Mouse (Mus musculus): ENCODE data around the gene Imp3.
A peak's percentile ranks its signal among the peaks of the same experiment; 100 is the strongest.
"Not testable (repeated sequence)": the region's sequence is repeated elsewhere in the genome, so short reads cannot be mapped to it uniquely, and the experiment has no call there.

The Imp3 gene

DNA sequence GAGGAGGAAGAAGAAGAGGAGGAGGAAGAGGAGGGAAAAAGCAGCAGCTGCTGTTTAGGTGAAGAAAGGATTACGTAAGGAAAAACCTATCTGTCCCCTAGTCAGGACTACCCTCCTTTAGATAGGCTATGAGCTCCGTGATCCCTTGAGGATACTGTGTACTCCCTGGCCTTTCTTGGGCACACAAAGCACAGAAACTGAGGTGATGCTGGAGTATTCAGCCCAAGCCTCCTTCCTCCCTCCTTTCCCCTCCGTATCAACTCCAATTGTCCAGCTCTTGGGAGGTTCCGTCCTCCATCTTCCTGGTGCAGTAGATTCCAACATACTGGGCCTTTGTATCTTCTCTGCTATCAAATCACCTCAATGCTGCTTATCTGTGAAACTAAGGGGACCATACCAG is 14.5 kb upstream of the Imp3 start:
- DNase-seq (ENCODE audit: low read depth): no peak

DNA sequence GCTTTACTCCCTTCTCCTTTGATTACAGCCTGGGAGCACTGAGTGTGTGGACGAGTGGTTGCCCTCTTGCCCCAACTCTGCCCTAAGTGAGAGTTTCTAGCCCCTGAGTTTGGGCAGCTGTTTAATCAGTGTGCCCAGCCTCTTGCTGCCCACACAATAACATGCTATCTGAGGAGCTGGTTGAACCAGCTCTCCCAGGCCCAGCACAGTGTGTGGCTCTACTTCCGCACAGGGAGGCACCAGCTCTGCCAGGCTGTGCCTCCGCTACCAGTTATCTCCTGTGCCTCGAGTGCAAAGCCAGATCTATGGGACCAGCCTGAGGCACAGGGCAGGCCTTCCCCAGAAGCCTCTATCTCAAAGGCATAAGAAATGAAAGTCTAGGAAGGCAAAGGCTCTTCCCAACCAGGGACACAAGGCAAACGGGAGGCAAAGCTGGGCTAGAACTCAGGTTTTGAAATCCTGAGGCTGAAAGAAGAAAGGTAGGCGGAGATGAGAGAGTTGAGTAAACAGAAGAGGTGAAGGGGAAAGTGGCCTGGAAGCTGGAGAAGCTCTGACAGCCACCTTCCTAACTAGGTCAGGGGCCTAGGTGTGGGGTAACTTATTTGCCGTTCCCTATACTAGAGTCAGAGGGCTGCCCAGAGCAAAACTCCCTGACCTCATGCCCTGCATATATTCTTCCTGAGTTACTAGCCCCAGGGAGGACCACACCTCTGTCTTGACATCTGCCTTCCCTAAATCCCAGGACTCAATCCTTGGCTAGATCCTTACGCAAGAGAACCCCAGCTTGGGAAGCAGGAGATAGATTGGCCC is 13.2 kb upstream of the Imp3 start:
- DNase-seq (ENCODE audit: low read depth): no peak

DNA sequence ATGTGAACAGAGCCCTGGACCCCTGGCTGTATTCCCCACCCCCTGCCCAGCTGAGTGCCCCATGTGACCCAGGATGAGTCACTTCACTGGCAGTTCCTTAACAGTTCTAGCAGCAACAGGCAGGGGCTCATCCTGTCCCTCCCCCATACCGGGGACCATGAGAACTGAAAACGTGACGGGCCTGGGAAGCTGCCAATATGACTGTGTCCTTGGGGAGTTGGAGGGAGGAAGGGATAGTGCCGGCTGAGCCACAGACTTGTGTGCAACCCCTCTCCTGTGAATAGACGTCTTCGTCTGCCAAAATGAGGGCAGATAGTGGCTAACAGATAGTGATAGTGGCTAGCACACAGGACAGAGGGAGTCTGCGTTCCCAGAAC is 12.6 kb upstream of the Imp3 start:
- no peak for DNase-seq (ENCODE audit: low read depth)

DNA sequence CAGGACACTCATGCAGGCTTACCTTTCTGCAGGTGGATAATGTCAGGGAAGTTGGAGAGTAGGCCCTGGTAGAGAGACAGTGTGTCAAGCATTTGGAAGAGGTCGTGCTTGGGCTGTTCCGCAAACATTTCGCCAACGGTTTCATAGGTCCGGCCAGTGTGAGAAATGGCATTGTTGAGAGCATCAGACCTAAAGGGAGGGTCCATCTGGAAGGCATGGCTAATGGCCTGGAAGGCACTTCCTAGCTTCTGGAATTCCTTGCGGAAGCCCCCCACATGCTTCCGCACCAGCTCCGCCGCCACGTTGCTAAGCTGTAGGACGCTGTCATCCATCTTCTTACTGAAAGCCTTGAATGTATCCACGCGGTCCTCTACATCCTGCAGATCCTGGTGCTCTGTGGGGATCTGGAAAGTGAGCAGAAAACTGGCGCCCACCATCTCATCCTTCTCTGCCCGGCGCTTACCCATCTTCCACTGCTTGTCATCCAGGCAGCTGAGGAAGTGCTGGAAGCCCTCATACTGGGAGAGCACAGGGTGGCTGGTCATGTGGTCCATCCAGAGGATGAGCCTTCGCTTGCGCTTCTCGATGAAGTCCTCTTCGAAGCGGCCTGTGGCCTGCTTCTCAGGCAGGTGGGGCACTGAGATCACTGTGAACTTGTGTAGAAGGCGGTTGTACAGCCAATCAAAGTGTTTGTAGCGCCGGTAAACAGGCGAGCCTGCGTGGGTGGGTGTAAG is 11.8 kb upstream of the Imp3 start:
- no peak for DNase-seq (ENCODE audit: low read depth)

DNA sequence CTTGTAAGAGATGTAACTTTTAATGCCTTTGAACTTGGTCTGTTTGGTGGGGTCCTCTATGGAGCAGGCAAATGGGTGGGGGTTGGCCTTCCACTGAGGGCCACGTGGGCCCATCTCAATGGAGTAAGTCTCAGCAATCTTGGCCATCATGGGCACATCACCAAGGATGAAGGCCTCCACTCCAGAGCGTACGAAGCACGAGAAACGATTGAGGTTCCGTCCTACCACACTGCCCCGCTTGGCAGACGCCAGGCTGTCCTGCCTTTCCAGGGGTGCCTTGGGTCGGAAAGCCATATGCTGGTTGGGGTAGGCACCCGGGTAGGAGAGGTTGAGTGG is 11.3 kb upstream of the Imp3 start:
- DNase-seq (ENCODE audit: low read depth): no peak

DNA sequence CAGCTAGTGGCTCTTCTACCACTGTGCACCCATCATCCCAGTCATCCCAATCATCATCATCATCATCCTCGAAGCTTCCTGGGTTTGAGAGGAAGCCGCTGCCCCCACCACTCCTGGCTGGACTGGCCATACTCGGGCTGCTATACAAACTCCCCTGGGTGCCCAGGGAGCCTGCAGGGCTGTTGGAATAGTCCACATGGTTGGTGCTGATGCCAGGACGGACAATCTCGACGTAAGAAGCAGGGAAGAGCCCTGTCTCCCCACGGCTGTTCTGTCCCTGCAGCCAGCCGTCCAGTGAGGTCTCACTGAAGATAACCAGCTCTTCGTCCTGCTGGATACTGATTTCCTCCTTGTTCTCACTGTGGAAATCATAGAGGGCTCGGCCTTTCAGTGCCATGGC is 10.9 kb upstream of the Imp3 start:
- DNase-seq (ENCODE audit: low read depth): no peak

DNA sequence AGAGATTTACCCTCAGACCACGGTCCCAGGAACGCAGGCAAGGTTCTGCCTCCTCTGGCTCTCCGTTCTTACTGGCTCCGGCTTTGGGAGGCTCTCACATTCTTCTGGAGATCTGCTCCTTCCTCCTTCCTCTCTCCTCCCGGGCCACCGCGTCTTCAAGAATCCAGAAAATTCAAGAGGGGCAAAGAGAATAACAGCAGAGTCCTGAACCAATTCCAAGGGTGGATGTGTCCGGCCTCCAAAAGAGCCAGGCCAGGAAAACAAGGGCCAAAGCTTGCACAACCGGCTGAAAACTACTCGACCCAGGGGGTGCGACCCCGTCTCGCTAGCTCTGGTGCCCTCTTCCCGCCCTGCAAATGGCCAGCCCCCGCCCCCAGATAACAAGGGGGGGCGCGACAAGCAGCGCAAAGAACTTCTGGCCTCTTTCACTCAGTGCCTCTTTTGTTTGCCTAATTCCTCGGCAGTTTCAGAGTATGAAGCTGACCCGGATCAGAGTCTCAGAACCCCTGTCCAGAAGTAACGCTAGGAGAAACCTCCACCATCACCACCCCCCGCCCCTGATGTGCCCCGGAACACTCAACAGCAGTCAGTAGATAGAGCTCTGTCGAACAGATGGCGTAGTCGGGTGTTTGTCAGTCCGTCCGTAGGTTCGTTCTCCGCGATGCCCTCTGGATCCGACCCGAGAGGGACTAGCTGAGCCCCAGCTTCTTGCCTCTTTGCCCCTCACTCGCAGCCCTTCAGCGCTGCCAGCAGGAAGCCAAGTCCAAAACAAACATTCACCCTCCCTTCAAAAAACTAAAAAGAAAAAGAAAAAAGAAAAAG is 9.9 kb upstream of the Imp3 start:
- DNase-seq (ENCODE audit: low read depth): no peak

DNA sequence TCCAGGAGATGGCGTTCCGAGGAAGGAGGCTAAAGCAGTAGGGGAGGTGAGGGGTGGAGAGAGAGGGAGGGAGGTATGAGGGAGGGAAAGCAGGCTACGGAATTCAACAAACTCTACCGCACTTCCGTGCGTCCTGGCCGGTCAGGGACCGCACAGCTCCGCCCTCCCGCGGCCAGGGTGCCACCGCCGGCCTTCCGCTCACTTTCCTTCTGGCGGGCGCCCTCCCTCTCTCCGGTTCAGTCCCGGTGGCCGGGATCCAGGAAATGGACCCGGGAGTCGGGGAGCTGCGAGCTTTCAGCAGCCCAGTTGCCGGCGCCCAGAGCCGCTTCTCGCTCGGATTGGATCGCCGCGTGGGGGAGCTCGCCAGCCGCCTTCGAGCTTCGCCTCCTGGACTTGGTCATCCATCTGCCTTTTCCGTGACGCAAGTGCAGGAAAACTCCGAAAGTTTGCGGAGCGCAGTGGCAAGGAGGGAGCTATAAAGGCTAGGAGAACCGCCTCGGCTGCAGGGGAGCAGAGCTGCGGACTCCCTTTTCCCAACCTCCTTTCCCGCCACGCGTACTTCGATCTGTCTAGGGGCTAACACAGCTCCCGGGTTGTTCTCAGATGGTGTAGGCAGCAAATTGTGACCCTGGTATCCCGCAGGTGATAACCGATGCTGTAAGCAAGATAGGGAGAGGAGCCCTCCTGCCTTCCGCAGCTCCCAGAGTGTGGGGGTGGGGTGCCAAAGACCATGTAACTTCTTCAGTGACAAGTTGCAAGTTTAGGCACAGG is 9.0 kb upstream of the Imp3 start, which contains the start of gene Snx33:
TSS of gene Snx33 (minus strand) at position 331 of the 771 bp plus-strand sequence.
- DNase-seq (ENCODE audit: low read depth): no peak

DNA sequence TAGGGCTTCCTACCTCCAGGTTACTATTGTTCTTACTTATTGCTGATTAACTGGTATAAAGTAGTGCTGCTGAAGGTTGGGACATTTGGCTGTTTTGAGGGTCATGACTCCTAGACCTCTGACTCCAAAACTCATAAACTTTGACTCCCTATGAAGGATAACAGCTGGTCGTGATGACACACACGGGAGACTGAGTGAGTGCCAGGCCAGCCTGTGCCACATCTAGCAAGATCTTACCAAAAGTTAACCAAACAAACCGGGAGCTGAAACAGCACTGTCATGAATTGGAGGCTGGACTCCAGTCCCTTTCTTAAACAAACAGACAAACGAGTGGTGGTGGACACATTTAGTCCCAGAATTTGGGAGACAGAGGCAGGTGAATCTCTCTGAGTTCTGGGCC is 7.8 kb upstream of the Imp3 start:
- no peak for DNase-seq (ENCODE audit: low read depth)

DNA sequence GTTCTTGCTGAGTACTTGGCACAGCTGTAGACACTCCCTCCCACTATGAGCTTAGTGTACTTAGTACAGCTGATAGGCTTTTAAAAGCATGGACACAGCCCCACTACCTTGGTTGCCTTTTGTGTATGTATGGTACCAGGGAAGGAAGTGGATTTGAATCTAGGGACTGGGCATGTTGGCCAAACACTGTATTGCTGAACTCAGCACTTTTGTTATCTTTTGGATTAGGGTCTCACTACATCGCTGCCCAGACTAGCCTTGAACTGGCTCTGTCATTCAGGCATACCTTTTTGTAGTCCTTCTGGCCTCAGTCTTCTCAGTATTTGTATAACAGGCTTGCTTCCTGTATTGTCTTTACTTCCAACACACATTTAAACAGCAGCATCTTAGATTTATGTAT is 6.7 kb upstream of the Imp3 start:
- no peak for DNase-seq (ENCODE audit: low read depth)

DNA sequence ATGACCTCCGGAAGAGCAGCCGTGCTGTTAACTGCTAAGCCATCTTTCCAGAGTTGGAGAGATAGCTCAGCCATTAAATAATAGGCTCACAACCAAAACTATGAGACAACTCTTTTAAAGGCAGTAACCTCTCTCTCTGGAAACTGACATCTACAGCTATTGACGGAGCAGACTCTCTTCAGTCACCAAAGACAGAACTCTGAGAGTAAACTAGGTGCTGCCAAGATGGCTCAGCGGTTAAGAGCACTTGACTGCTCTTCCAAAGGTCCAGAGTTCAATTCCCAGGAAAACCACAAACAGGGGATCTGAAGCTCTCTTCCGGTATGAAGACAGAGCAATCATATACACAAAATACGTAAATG is 433 bp upstream of the Imp3 start:
- no peak for DNase-seq (ENCODE audit: low read depth)

DNA sequence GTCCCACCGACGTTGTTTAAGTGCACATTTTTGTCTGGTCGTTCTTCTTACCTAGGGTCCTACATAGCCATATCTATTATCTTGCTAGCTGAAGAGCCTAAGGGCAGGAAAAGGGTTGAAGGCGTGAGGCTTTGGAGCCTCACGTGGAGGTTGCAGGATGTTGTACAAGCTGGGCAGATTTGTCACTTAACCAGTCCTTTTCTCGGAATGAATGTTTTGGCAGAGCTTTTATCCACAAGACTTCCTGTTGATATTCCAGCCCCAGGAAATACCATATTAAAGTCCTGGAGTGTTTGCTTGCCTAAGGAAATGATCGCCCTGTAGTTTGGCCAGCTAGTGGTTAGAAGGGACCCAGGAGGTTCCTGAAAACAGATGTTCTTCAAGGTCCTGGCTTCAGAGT is 1.1 kb downstream of the Imp3 start:
- DNase-seq (ENCODE audit: low read depth): no peak

DNA sequence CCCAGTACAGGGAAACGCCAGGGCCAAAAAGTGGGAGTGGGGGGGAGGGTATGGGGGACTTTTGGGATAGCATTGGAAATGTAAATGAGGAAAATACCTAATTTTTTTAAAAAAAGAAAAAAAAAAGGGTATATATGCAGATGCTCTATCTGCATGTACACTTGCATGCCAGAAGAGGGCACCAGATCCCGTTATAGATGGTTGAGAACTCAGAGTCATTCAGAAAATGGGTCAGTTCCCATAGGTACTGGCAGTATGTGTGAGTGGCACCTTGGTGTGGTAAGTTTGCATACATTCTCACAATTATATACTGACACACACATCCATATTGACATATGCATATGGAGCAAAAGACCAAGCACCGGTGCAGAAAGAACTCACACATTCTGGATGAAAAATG is 10.2 kb downstream of the Imp3 start:
- not testable (repeated sequence) for DNase-seq (ENCODE audit: low read depth)

DNA sequence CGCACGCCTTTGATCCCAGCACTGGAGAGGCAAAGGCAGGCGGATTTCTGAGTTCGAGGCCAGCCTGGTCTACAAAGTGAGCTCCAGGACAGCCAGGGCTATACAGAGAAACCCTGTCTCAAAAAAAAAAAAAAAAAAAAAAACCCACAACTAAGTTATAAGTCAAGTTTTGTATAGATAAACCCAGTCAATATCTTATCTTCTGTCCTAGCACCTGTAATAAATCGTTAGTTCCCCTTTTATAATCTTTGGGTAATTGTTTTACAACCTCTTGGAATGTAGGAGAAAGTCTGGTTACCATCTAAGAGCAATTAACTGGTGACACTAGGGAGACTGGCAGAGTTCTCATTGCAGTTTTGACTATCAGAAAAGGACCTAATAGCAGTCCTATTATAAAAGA is 11.4 kb downstream of the Imp3 start:
- not testable (repeated sequence) for DNase-seq (ENCODE audit: low read depth)

DNA sequence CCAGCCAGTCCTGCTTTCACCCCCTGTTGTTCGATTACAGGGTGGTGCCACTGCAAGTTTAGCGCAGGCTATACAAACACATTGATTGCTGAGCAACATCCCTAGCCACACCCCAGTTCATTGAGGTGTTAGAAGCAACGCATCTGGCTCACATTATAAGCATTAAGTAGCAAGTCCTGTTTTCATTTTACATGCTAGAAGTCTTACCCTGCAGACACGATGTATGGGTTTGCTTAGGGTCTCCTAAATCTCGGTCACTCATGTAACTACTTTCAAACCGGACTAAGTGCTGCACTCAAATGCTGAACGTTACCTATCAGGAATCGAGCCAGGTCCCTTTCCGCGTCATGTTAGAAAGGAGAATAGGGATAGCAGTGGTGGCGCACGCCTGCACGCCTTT is 12.5 kb downstream of the Imp3 start:
- DNase-seq (ENCODE audit: low read depth): no peak

DNA sequence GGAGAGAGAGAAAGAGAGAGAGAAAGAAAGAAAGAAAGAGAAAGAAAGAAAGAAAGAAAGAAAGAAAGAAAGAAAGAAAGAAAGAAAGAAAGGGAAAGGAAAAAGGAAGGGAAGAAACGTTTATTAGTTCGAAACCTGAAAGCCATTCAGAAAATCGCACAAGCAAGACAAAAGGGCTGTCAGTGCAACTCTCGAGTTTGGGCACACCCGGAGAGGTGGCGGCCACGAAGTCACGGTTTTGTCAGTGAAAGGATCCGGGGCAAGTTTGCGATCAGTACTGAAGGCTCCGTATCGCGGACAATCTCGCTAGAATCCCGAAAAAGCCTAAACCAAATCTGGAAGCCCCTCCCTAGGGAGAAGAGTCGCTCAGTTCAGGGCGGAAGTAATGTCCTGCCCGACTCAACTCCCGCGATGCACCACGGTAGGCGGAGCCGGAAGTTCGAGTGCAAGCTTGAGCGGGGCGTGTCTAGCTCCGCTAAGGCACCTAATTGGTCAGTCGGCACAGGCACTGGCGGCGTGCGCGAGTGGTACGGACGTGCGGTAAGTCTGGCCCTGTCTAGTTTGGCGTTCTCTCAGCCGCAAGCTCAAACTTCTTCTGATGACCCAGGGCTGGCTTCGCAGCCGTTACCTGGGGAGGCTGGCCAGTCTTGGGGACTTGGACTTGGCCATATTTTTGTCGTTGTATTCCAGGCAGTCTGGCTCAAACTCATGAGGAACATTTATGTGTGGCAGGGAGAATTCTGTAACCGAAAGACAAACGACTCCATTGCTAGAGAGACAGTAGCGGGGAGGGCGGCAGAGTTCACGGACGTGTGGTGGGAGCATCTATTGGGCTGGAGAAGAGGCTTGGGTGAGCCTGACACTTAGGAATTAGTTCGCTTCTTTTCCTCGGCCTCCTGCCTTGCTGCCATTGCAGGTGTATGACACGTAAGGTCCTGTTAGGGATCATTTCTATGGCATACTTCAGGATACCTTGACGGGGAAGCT is 13.4 kb downstream of the Imp3 start, which contains the start of gene Snupn:
TSS of gene Snupn (plus strand) at position 465 of the 987 bp plus-strand sequence.
- DNase-seq (ENCODE audit: low read depth): peak; percentile 98

DNA sequence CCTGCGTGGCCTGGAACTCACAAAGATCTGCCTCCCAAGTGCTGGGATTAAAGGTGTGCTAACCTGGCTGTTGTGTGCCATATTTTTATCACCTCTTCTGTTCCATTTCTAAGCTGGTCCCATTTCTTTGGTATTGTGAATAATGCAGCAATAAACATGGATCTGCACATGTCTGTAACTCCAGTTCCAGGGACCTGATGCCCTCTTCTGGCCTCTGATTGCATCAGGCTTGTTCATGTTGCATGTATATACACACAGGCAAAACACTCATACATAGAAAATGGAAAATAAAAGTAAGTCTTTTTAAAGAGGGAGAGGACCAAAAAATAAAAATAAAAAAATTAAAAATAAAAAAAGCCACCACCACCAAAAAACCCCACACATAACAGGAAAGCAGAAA is 16.3 kb downstream of the Imp3 start:
- no peak for DNase-seq (ENCODE audit: low read depth)

DNA sequence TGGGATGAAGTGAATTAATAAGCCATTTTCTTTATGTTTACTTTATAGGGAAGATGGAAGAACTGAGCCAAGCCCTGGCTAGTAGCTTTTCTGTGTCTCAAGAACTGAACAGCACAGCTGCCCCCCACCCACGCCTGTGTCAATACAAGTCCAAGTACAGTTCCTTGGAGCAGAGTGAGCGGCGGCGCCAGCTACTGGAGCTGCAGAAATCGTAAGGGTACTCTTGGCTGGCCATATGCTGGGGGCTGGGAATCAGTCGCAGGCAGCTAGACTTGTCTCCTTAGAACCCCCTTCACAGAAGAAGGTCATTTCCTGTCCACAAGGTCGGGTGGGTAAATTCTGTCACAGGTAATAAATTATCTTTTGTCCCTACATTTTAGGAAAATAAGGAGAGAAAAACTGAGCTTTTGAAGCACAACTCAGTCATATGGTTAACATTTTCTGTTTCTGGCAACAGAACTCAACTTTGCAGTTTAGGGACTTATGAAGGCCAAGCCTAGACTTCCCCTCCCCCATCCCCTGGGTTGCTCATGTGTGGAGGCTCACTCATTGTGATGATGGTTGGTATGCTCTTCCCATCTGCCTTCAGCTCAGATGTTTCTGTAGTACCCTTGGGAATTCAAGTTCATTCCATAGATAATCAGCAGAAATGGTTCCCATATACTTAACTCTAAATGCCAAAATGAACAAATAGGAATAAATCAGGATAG is 19.8 kb downstream of the Imp3 start:
- DNase-seq (ENCODE audit: low read depth): no peak

DNA sequence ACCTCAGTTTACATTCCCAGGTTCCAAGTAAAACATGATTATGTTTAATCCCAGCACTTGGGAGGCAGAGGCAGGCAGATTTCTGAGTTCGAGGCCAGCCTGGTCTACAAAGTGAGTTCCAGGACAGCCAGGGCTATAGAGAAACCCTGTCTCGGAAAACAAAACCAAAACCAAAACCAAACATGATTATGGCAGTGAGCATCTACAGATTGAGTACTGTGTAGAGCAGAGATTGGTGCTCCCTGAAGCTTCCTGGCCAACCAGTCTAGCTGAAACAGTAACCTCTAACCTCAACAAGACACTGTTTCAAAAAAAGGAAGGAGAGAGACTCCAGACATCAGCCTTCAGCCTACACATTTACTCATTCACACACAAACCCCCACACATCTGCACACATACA is 21.4 kb downstream of the Imp3 start:
- DNase-seq (ENCODE audit: low read depth): no peak

DNA sequence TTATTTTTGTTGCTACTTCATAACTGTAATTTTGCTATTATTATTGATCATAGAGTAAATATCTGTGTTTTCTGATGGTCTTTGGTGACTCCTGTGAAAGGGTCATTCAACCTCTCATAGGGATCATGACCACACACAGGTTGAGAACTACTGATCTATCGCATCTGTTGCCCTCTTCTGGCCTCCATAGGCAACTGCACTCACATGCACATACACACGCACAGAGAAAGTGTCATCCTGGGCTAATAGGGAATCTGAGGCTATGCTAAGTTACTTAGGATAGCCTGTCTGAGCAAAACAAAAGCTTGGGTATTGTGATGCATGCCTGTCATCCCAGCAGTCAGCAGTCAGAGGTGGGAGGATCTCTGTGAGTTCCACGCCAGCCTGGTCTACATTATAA is 24.3 kb downstream of the Imp3 start:
- DNase-seq (ENCODE audit: low read depth): no peak
